Mouse (Mus musculus) heart, postnatal 0 days (tissue): ENCODE data around the gene Sox15. TPM values are rescaled to one million over a fixed set of nuclear protein-coding genes. Genes with fewer than 3 reads are reported as not detected.

Source experiments
- ATAC-seq: fragments of 200-750 bp; cut with Nextera tagmentation; 2 replicates; pipeline ENCODE4 v1.8.0; 2017; ENCODE audit warnings: low read depth, moderate number of reproducible peaks, moderate library complexity; ENCODE audit not compliant: insufficient read depth
- DNase-seq: peaks from one replicate; pipeline ENCODE4 v3.0.0-alpha.2; 2016; ENCODE audit warnings: low spot score
- H3K27ac ChIP-seq: fragments of 300-500 bp; sonication (generic); 2 replicates; pipeline ENCODE4 v1.5.1; 2014; ENCODE audit warnings: low read depth, mild to moderate bottlenecking
- H3K27me3 ChIP-seq: fragments of 300-500 bp; sonication (generic); 2 replicates; pipeline ENCODE4 v1.6.1; 2014; ENCODE audit warnings: low read length, mixed read lengths; ENCODE audit not compliant: control insufficient read depth, insufficient read depth
- H3K36me3 ChIP-seq: fragments of 300-500 bp; sonication (generic); replicated peaks from 2 replicates; pipeline ENCODE4 v1.6.1; 2014; ENCODE audit warnings: low read length, mixed read lengths; ENCODE audit not compliant: control insufficient read depth, insufficient read depth
- H3K4me1 ChIP-seq: fragments of 300-500 bp; sonication (generic); 2 replicates; pipeline ENCODE4 v1.6.1; 2014; ENCODE audit warnings: antibody characterized with exemption; ENCODE audit not compliant: control insufficient read depth, insufficient read depth
- H3K4me2 ChIP-seq: fragments of 300-500 bp; sonication (generic); 2 replicates; pipeline ENCODE4 v1.6.1; 2014; ENCODE audit warnings: low read depth, mild to moderate bottlenecking, low read length, moderate library complexity
- H3K4me3 ChIP-seq: fragments of 300-500 bp; sonication (generic); 2 replicates; pipeline ENCODE4 v1.5.1; 2014; ENCODE audit warnings: low read depth, low read length
- H3K9ac ChIP-seq: fragments of 300-500 bp; sonication (generic); replicated peaks from 2 replicates; pipeline ENCODE4 v1.6.1; 2014; ENCODE audit warnings: low read depth, low read length, mixed read lengths
- H3K9me3 ChIP-seq: fragments of 300-500 bp; sonication (generic); replicated peaks from 2 replicates; pipeline ENCODE4 v1.6.1; 2016; ENCODE audit warnings: low read length; ENCODE audit not compliant: control insufficient read depth
- CTCF ChIP-seq: IDR thresholded peaks from 2 replicates; pipeline ENCODE4 v1.5.1; 2016; ENCODE audit warnings: antibody characterized with exemption, control low read depth, low read depth
- EP300 ChIP-seq: IDR thresholded peaks from 2 replicates; pipeline ENCODE4 v1.6.1; 2016; ENCODE audit warnings: antibody characterized with exemption, low read depth
- WGBS: fragments of 180-500 bp; shearing (Covaris S2); extraction: QIAGEN DNeasy Blood & Tissue Kit; methylation state at CpG from one replicate; pipeline ENCODE4 v1.1.7; 2014; 5-methylcytosine and 5-hydroxymethylcytosine counted together
- polyA plus RNA-seq: library from polyadenylated mRNA; unstranded; fragments of >200 nt; fragmentation: Nextera tagmentation; extraction: Ambion mirVana; gene quantifications from 2 replicates; pipeline ENCODE4 v1.2.1, GENCODE M21; 2015
- total RNA-seq: library from RNA; depleted of rRNA; stranded (reverse); fragments of >200 nt; gene quantifications from 2 replicates; pipeline ENCODE4 v1.2.3, GENCODE M21; 2014; ENCODE audit warnings: low replicate concordance; rRNA removed

Sox15 gene
- total RNA-seq (not detected in 2 replicates), polyA plus RNA-seq (not detected in 2 replicates)

- Histone ChIP-seq H3K4me3 (no peak within 1 kb of the TSS), H3K9ac (no peak within 1 kb of the TSS), H3K27ac (0 out of 2 replicates have a peak within 1 kb of the TSS, but pooled peaks have one; percentile 2), H3K4me2 (no peak within 1 kb of the TSS; the same call in 1 of the 2 replicates), H3K27me3 (no peaks in the 10 kb centered on the region), H3K4me1 (no peaks in the 10 kb centered on the region), H3K36me3 (peaks cover 66% of the 10 kb centered on the region), H3K9me3 (no peaks in the 10 kb centered on the region)
- 25% methylated on average over 34 of the region's 34 CpGs for WGBS
- ATAC-seq (peak; percentile 76), DNase-seq (peak; percentile 71)
- TF ChIP-seq EP300 (no peak), CTCF (peak; percentile 73)
Observed at GRCm38 (mm10) chr11:69655264-69656064, at the start of gene Sox15. Gene Sox15 (plus strand): TSS chr11:69655314.

- DNase-seq (peak; percentile 78), ATAC-seq (peak; percentile 88)
- Histone ChIP-seq H3K4me1 (peaks cover 43% of the 10 kb centered on the region), H3K9me3 (no peaks in the 10 kb centered on the region), H3K9ac (peak within 1 kb of the TSS; percentile 70), H3K36me3 (no peaks in the 10 kb centered on the region), H3K4me3 (peak within 1 kb of the TSS; percentile 66), H3K27me3 (no peaks in the 10 kb centered on the region), H3K4me2 (peak within 1 kb of the TSS; percentile 97), H3K27ac (peak within 1 kb of the TSS; percentile 79)
- 2% methylated on average over 32 of the region's 32 CpGs for WGBS
- TF ChIP-seq EP300 (no peak), CTCF (no peak)
Observed at GRCm38 (mm10) chr11:69605726-69606490, 49.2 kb upstream of the Sox15 start, which contains the start of gene Atp1b2. Gene Atp1b2 (minus strand): TSS chr11:69605942.

GRCm38 (mm10) chr11:69606491-69606795 is 48.7 kb upstream of the Sox15 start:
- WGBS = 78% methylated on average over 2 of the region's 2 CpGs
- DNase-seq (no peak), ATAC-seq (no peak)
- no peak overlapping the region for H3K9ac ChIP-seq
- no peaks in the 10 kb centered on the region for H3K27me3 ChIP-seq
- H3K4me1 ChIP-seq = peaks cover 39% of the 10 kb centered on the region
- H3K4me3 ChIP-seq = peak overlapping the region; percentile 66
- TF ChIP-seq CTCF (no peak), EP300 (no peak)
- no peaks in the 10 kb centered on the region for H3K36me3 ChIP-seq
- H3K27ac ChIP-seq = no peak overlapping the region
- H3K4me2 ChIP-seq = peak overlapping the region; percentile 97
- H3K9me3 ChIP-seq = no peaks in the 10 kb centered on the region

GRCm38 (mm10) chr11:69606832-69607231 is 48.3 kb upstream of the Sox15 start:
- Histone ChIP-seq H3K4me1 (peaks cover 35% of the 10 kb centered on the region), H3K36me3 (no peaks in the 10 kb centered on the region), H3K4me2 (no peak overlapping the region), H3K9ac (no peak overlapping the region), H3K9me3 (no peaks in the 10 kb centered on the region), H3K27ac (no peak overlapping the region), H3K4me3 (no peak overlapping the region), H3K27me3 (no peaks in the 10 kb centered on the region)
- 75% methylated on average over 2 of the region's 2 CpGs for WGBS
- DNase-seq = no peak
- no peak for ATAC-seq
- TF ChIP-seq CTCF (no peak), EP300 (no peak)

- no peaks in the 10 kb centered on the region for H3K9me3 ChIP-seq
- TF ChIP-seq CTCF (no peak), EP300 (no peak)
- WGBS = 87% methylated on average over 3 of the region's 3 CpGs
- DNase-seq (no peak), ATAC-seq (no peak)
- peaks cover 25% of the 10 kb centered on the region for H3K4me1 ChIP-seq
- no peaks in the 10 kb centered on the region for H3K36me3 ChIP-seq
- H3K4me2 ChIP-seq = no peak overlapping the region
- no peak overlapping the region for H3K4me3 ChIP-seq
- H3K27ac ChIP-seq = no peak overlapping the region
- H3K27me3 ChIP-seq = no peaks in the 10 kb centered on the region
- no peak overlapping the region for H3K9ac ChIP-seq
Observed at GRCm38 (mm10) chr11:69608525-69608924, 46.6 kb upstream of the Sox15 start.
